Mouse (Mus musculus): Measurements from ENCODE around the gene Ehd4.

Ehd4 gene

DNA sequence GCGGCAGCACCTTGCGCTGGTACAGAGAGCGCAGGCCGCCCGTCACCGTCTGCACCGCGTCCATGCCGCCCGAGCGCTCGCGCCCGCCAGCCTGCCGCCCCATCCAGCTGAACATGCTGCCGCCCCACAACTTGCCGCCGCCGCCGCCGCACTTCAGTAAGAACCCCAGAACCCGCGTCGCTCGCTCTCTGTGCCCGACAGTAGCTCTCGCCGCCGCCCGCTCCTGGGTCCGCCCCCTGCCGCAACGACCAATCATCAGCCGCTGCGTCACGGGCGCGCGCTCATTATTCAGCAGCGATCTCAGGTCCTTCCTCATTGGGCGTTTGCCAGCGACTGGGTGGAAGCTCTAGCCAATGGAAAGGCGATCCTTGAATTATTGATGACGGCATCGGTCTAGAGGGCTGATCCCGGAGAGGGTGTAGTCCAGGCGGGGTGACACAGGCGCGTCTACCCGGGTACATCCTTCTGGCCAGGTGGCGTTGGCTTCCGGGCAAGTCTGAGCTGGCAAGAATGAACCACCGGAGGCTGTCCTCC is at the start of gene Ehd4:
TSS of gene Ehd4 (minus strand) at position 246 of the 534 bp plus-strand sequence.
- DNase-seq (ENCODE audit: low read depth) = peak; percentile 99

DNA sequence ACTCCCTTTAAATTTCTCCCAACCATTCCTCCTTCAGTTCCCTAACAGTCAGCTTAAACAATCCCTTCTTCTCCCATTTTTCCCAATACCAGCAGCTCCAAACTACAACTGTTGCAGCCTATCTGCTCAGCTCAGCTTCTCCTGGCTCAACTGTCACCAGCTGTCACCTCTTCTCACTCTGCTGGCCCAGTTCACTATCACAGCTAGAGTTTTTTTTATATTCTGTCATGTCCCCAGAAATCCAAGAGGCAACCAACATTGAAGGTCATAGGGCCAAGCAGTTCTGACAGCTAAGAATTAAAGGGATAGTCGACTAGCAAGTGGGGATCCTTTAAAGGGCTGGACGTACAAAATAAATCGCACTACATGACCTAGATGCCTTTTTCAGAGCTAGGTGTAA is 49.3 kb upstream of the Ehd4 start:
- no peak for DNase-seq (ENCODE audit: low read depth)

DNA sequence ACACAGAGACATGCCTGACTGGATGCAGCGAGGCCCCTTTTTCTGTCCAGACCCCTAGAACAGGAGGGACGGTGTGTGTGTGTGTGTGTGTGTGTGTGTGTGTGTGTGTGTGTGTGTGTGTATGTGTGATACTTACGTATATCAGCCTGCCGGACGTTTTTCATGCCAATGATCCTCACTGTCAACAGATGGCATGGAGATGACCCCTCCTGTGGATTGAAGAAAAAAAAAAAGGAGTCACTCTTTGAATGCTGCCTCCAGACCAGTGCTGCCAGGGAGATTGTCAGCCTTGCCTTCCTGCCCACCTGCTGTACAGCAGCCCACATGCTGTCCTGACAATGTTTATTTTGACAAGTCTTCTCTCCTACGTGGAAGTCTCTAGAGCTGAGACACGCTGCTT is 45.7 kb upstream of the Ehd4 start:
- no peak for DNase-seq (ENCODE audit: low read depth)

DNA sequence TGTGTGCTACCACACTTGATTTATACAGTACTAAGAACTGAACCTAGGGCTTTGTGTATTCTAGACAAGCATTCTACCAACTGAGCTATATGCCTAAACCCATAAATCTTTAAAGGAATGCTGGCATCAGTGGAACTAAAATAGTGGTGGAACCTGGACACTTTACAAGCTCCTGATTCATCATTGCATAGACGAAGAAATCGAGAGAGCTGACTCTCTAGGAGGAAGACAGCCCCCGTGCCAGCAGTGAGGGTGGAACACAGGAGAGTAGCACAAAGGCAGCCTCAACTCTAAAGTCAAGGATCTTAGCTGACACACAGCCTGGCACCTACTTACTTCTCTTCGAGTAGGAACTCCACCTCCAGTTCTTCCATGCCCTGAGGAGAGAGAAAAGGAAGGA is 33.8 kb upstream of the Ehd4 start:
- no peak for DNase-seq (ENCODE audit: low read depth)

DNA sequence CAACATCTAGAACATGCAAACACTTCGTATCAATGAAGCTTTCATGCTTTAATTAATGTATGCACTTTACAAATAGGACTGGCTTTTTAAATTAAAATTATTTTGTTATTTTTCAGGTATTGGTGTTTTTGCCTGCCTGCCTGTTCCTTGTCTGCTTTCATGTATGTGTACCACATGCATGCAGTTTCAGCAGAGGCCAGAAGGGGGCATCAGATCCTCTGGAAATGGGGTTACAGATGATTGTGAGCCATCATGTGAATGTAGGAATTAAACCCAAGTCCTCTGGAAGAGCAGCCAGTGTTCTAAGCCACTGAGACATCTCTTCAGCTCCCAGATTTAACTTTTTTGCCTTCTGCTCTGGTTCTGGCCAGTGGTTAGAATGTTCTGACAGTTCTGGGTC is 33.2 kb upstream of the Ehd4 start:
- no peak for DNase-seq (ENCODE audit: low read depth)

DNA sequence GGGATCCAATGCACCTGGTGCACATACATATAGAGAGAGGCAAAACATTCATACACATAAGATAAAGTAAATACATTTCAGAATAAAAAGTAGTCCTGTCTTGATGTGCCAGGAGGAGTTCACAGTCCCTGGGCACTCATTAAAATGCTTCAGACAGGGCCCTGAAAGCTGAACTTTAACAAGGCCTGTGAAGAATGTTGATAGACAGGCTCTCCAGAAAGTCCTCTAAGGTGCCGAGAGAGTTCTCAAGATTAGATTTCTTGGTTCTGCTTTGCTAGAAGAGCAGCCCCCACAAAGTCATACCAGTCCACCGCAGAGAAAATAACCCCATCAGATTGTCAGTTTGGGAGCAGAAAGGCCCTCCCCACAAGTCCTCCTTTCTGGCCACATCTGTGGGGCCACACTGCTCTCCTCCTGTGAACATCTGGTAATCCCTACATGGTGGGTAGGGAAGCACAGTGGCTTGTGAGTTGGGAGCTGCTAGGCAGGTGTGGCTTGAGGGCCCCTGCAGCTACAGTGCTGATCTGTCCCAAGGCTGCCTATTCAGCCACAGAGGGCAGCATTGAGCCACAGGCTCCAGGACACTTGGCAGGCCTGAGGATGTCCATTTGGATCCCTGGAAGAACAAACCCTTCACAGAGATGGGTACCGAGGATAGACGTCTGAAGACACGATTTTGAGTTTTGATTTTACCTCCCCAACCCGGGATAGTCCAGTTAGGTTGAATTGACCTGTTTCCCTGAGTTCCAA is 31.3 kb upstream of the Ehd4 start:
- no peak for DNase-seq (ENCODE audit: low read depth)

DNA sequence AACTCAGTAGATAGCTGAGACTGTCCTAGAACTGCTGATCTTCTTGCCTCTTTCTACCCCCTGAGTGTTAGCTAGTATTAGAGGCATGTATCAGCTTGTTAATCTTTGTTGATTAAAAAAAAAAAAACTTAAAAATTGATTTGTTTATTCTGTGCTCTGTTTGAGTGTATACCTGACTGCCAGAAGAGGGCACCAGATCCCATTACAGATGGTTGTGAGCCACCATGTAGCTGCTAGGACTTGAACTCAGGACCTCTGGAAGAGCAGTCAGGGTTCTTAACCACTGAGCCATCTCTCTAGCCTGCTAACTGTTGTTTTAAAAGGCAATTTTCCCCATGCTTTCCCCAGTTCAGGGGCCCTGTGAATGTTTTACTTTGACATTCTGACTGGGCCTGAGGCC is 24.5 kb upstream of the Ehd4 start:
- no peak for DNase-seq (ENCODE audit: low read depth)

DNA sequence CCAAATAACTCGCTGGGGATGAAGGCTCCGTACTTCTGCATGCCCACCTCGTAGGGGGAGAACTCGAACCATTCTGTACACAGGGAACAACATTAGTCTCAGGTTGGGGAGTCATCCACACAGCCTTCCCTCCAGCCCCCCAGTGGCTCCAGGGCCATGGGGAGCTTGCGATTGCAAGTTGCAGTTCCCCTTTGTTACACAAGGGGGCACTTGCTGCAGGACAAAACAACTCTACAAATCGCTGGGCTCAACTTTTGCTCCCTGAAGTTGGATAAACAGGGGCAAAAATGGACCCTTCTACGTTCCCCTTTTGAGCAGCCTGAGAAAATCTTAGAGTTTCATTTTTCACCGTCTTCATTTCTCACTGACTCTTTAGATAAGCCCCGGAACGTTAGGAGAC is 19.3 kb upstream of the Ehd4 start:
- peak; percentile 67 for DNase-seq (ENCODE audit: low read depth)

DNA sequence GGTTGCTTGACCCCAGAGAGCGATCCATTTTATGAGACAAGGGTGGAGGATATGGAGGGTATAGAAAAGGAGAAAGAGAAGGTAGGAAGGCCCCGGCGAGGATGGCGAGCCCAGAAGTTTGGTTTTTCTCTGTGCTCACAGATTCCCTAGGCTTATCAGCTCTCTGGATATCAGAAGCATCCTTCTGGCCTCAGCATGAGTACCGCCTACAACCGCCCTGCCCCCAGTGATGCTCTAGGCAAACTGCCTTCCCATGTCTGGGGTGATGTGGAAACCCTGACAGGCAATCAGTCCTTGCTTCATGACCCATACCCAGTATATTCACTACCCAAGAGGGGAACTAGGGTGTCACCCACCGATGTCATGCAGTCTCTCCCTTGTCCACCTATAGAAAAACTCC is 17.0 kb upstream of the Ehd4 start:
- DNase-seq (ENCODE audit: low read depth) = no peak

DNA sequence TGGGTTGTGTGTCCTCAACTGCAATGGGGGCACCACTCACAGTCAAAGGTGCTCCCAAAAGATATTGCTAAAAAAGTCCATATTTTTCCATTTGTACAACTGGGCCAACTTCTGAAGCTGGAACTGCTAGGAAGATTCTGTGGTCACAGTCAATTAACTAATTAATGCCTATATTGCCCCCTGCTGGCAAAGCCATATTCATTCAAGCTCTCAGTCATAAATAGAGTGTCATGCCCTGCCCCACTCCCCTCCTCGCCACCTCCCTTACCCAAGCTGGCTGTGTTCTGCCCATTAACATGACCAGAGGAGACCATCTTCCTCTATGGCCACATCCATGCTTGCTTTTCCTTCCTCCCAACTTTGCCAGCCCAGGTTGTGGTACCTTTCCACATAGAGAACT is 16.3 kb upstream of the Ehd4 start:
- DNase-seq (ENCODE audit: low read depth) = peak; percentile 54

DNA sequence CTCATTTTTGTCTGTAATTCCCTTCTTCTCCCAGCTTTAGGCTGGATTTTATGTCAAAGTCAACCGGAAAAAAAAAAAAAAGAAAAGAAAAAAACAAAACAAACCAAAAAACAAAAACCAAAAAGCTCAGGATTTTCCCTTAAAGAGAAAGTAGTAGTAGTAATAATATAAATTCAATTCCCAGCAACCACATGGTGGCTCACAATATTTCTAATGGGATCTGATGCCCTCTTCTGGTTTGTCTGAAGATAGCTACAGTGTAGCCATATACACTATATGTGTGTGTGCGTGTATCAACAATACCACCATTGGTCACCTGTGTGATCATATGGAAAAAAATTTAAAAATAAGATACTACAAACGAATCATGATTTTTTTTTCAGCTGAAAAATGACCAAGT is 15.0 kb upstream of the Ehd4 start:
- DNase-seq (ENCODE audit: low read depth) = no peak

DNA sequence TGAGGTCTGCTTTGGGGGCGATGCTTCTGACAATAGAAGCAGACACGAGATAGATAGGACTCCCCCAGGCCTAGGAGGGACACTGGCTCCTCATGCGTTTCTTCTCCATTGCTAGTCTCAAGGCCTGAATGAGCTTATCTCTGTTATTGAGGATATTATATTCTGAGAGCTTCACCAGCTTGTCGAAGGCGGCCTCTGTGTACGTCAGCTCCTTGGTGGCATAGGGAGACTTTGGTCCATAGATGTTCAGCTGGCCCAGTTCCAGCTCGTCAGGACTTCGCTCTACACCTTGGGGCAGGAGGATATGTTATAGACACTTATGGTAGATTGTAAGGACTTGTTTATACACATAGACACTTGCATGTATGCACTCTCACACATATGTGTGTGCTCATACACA is 13.4 kb upstream of the Ehd4 start:
- DNase-seq (ENCODE audit: low read depth) = no peak

DNA sequence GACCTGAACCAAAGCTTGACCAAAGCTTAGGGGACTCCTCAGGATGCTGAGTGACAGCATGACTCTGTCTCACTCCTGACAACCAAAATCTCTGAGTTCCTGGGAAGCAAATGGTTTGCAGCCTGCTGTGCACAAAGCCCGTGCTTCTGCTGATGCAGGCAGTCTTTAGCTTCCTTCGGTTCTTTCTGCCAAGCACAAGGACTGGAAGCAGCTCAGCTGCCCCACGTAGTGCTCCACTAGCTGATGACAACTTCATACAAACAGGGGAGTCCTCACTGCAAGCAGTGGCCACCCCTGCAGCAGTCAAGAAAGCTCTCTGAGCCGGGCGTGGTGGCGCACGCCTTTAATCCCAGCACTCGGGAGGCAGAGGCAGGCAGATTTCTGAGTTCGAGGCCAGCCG is 11.1 kb upstream of the Ehd4 start:
- no peak for DNase-seq (ENCODE audit: low read depth)

DNA sequence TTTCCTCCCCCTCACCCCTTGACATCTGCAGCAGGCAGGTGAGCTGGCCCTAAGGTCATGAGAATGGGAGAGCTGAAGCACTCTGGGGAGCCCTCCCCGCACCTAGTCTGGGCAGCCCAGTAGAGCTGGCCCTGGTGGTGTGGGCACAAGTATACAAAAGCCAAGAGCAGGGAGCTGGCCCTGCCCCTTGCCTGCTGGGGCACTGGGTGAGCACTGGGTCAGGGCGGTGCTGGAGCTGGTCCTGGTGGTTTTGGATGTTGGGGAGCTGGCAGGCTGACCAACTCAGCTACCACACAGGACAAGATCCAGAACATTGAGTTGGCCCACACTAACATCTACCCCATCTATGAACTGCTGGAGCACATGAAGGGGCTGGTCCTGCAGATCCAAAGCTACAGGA is 5.0 kb upstream of the Ehd4 start:
- no peak for DNase-seq (ENCODE audit: low read depth)

DNA sequence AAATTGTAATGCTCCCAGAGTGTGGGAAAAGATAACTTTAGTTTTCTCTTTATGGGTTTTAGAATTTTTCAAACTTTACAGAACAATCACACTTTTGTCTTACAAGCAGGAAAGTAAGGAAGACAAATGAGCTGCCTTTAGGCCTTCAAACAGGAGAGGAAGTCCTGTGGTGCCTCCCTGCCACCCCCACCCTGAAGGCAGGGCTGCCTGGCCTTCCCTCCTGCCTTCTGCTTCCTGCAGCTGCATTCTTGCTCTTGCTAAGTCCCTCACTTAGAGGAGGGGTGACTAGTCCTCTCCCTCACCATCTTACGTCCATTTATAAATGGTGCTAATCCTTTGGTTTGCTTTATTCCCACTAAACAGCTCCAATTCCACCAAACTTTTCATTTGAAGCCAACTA is 4.4 kb upstream of the Ehd4 start:
- peak; percentile 18 for DNase-seq (ENCODE audit: low read depth)

DNA sequence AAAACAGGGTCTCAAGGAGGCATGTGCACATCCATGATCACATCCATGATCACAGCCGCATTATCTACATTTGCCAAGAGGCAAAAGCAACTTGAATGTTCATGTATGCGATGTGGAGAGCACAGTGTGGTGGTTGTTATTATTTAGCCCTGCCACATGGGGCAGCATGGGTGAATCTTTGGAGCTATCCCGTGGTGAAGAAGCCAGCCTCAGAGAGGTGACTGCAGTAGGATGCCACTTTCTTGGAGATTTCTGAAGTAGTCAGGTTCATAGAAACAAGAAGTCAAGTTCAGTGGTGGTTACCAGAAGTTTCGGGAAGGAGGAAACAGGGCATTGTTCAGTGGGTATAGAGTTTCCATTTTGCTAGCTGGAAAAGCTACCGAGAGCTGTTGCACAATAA is 3.6 kb upstream of the Ehd4 start:
- peak; percentile 48 for DNase-seq (ENCODE audit: low read depth)

DNA sequence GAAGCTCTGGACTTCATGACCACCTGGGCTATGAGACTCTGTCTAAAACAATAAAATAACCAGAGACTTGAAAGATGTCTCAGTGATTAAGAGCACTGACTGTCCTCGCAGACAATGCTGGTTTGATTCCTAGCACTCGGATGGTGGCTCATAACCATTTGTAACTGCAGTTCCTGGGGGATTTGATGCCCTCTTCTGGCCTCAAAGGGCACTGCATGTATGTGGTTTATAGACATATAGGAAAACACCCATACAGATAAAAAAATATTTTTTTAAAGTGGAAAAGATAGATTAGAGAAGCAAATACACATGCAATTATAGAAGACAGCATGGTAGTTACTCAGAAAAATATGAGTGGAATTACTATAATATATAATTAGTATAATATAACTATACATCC is 3.2 kb upstream of the Ehd4 start:
- peak; percentile 34 for DNase-seq (ENCODE audit: low read depth)

DNA sequence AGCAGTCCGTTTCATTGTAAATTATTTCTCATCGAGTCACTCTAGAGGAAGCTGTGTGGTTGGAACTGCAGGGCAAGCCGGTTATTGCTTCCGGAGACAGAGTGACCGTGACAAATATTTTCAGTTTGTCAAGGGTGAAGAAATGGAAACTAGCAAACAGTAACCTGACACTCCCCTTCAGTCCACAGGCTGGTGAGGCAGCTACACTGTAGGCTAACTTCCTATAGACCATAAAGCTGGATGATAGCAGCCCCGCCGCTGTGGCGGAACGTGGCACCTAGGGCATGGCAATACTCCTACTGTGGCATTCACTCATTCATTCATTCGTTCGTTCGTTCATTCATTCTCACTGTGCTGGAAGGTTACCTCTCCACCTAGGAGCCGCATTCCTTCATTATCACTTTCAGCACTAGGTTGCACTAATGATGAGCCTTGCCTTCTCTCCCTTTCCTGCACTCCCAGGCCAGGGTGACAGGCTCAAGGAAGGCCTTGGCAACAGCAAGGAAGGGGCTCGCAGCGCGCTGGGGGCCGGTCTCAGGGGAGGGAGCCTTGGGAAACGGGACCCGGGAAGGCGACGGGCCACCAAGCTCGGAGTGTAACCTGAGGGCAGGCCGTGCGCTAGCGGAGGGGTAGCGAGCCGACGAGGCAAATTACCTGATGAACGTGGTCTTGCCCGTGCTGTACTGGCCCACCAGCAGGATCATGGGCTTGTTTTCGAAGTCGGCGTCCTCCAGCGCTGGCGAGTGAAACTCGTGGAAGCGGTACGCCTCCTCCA is 633 bp downstream of the Ehd4 start:
- DNase-seq (ENCODE audit: low read depth) = peak; percentile 53

DNA sequence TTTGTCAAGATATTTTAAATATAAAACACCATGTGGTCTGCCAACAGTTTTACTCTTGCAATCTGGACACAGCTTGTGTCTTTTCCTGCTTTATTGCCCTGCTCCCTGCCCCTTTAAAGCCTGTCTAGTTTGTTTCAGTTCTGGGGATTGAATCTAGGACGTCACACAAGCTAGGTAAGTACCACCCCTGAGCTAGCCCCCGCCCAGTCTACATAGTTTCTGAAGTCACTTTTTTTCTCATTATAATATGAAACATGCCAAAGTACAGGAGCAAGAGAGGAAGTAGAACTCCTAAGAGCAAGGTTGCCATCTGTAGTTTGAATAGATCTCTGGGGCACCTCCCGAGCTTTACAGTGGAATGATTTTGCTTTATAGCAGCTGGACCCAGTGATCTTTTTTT is 3.8 kb downstream of the Ehd4 start:
- DNase-seq (ENCODE audit: low read depth) = no peak

DNA sequence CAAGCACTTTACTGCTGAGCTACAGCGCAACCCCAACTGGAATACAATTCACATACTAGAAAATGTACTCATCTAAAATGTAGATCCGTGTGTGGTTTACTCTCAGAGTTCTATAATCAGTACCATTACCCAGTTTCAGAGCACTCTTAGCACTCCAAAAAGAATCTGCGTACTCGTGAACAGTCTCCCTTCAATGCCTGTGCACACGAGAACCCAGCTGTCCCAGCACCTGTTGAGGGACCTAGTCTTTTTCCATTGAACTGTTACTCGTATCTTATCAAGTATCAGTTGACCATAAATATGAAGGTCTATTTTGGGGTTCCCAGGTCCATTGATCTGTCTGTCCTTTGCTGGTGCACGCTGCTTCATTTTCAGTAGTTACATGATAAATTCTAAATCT is 4.8 kb downstream of the Ehd4 start:
- no peak for DNase-seq (ENCODE audit: low read depth)

DNA sequence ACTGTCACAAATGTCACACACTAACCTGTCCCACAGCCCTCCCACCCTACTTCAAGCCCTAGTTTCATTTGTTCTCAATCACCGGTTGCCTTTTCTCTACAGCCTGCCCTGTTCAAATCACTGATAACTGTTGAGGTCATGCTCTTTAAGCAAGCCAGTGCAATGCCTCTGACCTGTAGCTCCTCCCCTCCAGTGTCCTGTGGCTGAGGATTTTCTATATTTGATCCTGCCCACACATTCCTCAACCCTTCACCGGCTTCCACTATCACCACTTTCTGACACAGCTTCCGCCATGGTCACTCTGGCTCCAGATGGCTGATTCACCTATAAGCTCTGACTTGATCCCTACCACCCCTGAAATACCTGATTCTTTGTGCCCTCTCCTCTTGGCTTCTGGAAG is 6.4 kb downstream of the Ehd4 start:
- no peak for DNase-seq (ENCODE audit: low read depth)

DNA sequence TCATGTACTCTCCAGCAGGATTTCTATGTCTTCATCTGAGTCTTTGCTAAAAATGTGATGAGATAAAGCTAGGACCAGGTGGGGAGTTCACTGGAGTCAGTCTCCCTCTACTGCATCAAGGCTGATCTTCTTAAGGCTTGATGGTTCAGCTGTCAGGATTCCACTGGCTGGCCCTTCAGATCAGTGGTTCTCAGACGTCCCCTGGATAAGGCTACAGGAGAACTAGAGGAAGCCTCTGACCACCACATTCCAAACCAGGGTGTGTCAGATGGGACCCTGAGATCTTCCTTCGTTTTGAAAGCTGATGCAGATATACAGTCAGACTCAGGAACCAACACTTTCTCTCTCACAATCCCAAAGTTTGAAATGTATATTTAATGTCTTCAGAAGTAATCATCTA is 7.0 kb downstream of the Ehd4 start:
- DNase-seq (ENCODE audit: low read depth) = no peak

DNA sequence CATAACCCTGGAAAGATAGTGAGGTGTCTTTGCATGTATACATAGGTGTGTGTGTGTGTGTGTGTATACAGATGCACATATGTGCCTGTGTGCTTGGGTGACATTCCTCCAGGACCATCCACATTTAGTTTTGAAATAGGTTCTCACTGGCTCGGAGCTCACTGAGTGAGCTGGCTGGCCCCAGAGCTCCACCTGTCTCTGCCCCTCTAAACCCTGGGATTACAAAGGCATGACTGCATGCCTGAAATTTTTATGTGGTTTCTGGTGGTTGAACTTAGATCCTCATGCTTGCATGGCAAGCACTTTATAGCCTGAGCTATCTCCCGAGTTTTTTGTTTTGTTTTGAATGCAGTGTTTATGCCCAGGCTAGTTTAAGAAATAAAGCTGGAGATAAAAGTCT is 7.9 kb downstream of the Ehd4 start:
- no peak for DNase-seq (ENCODE audit: low read depth)

DNA sequence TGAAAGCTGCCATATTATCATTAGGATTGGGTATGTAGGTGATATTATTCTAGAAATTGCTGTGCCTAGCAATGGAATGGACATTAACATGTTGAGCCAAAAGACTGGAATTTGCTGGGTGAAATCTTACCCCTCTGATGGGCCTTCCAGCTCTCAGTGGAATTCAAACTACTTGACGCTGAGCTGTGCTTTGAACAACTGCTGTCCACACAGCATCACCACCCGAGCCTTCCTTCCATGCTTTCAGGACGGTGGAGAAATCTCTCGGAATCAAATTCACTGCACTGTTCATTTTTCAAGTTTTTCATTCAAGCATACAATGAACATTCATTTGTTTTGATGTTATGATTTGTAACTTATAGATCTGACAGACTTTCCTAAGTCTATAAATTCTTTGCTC is 10.0 kb downstream of the Ehd4 start:
- DNase-seq (ENCODE audit: low read depth) = no peak
